Mouse (Mus musculus) liver, postnatal 0 days (tissue): ENCODE measurements around the gene Sorcs2.

ENCODE experiments used
- CTCF ChIP-seq: sonication (generic); IDR thresholded peaks from 2 replicates; pipeline ENCODE4 v1.5.1; 2016; ENCODE audit warnings: antibody characterized with exemption, low read depth
- EP300 ChIP-seq: IDR thresholded peaks from 2 replicates; pipeline ENCODE4 v1.6.1; 2016; ENCODE audit warnings: antibody characterized with exemption, low read depth, mild to moderate bottlenecking

- no peak for TF ChIP-seq CTCF
- no peak for TF ChIP-seq EP300
These were observed 62.3 kb downstream of the Sorcs2 start for GRCm38 (mm10) chr5:36335661-36336060.
